Mouse (Mus musculus): ENCODE measurements around the gene Pcnx3.

GRCm38 (mm10) chr19:5715793-5716688, 27.3 kb upstream of the Pcnx3 start:
- TF ChIP-seq CTCF (IDR thresholded peaks at IDR 0.05; ENCODE audit: borderline replicate concordance, control insufficient read depth, extremely low read depth, insufficient read depth, low read length, poor library complexity) (no peak), POLR2A (IDR thresholded peaks at IDR 0.05; ENCODE audit: control insufficient read depth, extremely low read depth, insufficient read depth, low read length, poor library complexity) (no peak)
